Mouse (Mus musculus) left cerebral cortex, adult 18-20 months (tissue): ENCODE results near the gene Ano5. TPM values are rescaled to one million over a fixed set of nuclear protein-coding genes. Genes with fewer than 3 reads are reported as not detected.

Experiments used
- DNase-seq, 2 experiments: peaks; one replicate each; pipeline ENCODE4 v3.0.0; 2021 to 2022; ENCODE audit warnings: low spot score in 2 of 2, mixed read lengths in 1 of 2
- total RNA-seq, 2 experiments: library from RNA; stranded (reverse); gene quantifications; 2 replicates each; pipeline ENCODE4 v1.2.3; 2021

Gene Ano5
- total RNA-seq, 2 experiments from 2014 or later: 0.66 to 0.79 TPM

DNA sequence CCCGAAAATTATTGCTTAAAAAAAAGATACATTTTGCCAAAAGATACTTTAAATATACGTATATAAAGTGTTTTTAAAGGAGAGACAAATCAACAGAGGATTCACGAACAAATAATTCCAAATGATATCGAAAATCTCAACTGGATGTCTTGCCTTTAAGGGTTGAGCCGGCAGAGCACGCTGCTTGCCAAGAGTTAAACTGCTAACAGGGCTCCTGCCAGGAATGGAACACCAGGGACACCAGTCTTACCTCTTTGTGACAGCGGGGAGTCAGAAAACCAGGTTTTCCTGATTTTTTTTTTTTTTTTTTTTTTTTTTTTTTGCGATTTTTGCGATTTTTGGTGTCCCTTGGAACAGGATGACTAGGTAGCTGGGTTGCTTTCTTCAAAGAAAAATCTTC lies 117.5 kb downstream of the Ano5 start:
- no peak for DNase-seq

DNA sequence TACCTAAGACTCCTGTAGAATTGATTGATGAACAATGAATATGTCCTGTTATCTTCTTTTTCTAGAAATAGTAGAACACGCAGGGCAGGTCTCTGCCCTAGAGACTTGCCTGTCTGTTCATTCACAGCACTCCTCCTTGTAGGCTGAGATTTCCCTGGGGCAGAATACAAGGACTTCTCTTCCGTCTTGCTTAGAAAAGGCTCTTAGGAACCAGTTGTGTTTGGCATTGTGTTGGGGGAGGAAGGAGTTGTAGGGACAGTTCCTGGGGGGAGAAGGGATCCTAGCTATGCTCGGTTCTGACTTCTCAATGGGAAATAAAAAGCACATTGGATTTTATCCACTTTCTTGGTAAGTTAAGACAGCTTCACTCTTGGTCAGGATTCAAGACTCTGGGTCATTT lies 118.4 kb downstream of the Ano5 start:
- no peak for DNase-seq

- DNase-seq: no peak
These were observed 120.3 kb downstream of the Ano5 start for GRCm38 (mm10) chr7:51631171-51631570.

DNA sequence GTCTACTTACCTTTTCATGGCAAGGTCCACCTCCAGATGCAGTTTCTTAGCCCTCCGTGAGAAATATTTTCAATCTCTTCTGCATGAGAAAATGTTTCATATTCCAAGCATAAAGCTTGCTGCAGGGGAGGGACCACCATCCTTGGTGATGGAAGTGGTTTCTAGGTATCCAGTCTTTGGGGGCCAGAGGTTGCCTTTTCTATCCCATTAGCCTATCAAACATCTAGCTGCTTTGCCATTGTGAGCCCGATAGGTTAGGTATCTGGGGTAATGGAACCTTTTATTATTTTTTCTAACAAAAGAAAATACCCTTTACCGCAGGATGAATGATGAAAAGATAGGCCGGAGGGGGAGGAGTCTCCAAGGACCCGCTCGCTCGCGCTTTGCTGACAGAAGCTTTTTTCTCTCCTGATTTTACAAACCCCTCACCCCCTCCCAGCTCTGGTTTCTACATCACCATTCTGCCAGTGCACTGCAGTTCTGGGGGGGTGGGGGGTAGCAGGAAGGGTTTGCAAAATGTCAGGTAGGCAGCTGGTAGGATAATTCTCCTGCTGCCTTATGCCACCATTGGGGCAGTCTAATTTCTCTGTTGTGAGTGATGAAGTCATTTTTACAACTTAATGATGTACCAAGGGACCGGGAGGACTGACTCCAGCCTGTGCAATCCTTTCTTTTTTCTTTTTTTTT lies 121.9 kb downstream of the Ano5 start:
- DNase-seq: no peak

GRCm38 (mm10) chr7:51633230-51633844 lies 122.5 kb downstream of the Ano5 start:
- no peak for DNase-seq

Other genes with a start within 250 kb of the Ano5 start
- gene Slc17a6, start 111.0 kb downstream of the Ano5 start, total RNA-seq: 10 to 100 TPM; 28.4 to 34.3 TPM